In the genomic region with DNA sequence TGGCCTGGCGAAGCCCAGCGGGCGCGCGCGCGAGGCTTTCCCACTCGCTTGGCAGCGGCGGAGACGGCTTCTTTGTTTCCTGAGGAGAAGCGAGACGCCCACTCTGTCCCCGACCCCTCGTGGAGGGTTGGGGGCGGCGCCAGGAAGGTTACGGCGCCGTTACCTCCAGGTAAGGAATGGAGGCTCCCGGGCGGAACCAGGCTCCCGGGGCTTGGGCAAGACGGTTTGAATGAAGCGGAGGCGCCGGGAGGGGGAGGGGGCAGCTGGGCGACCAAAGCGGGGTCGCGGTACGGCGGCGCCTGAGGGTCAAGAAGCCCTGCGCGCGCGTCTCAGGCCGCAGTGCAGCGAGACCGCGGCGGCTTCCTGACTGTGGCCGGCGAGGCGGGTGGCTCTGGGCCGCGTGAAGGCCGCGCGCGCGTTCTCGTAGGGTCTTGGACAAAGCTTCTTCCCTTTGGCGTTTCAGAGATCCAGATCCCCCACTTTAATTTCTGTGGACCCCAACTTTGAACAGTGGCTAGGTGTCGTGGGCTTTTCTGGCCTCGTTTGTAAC, we compare ENCODE assay signal across 8 mouse cellular contexts. TPM values are rescaled to one million over a fixed set of nuclear protein-coding genes. Genes with fewer than 3 reads are reported as not detected.
A peak's percentile ranks its signal among the peaks of the same experiment; 100 is the strongest.
DNase-seq lines count a peak whose midpoint lies in the region; ATAC-seq lines count a peak whose summit lies in the region.

No protein-coding gene starts in this region.

- H3K4me1 ChIP-seq in forebrain, embryonic 10.5 days, result peaks cover 28% of the 10 kb centered on the region
- H3K4me1 ChIP-seq in heart, embryonic 15.5 days (replicated peaks), result peaks cover 17% of the 10 kb centered on the region
- H3K4me1 ChIP-seq in liver, embryonic 13.5 days (replicated peaks), result peaks cover 45% of the 10 kb centered on the region
- H3K4me1 ChIP-seq in stomach, embryonic 14.5 days (ENCODE audit: control insufficient read depth, insufficient read depth, low read length), result peaks cover 6% of the 10 kb centered on the region; the same call in 1 of the 2 replicates

- ATAC-seq in heart, embryonic 15.5 days (replicated peaks; ENCODE audit: insufficient number of reproducible peaks, insufficient read depth, low FRiP score, low read depth), result peak; percentile 82
- ATAC-seq in liver, embryonic 13.5 days (ENCODE audit: low read depth), result peak; percentile 66
- ATAC-seq in stomach, embryonic 14.5 days (ENCODE audit: insufficient number of reproducible peaks, insufficient read depth, low FRiP score, low read depth), result peak; percentile 59; the same call in 1 of the 2 replicates

- H3K4me3 ChIP-seq in forebrain, embryonic 10.5 days, result peak overlapping the region; percentile 76
- peak overlapping the region; percentile 88 for H3K4me3 ChIP-seq in heart, embryonic 15.5 days
- H3K4me3 ChIP-seq in liver, embryonic 13.5 days (replicated peaks), result peak overlapping the region; percentile 92
- H3K4me3 ChIP-seq in stomach, embryonic 14.5 days (ENCODE audit: low read depth, low read length), result peak overlapping the region; percentile 65

- peak overlapping the region; percentile 99 for H3K27ac ChIP-seq in forebrain, embryonic 10.5 days
- H3K27ac ChIP-seq in heart, embryonic 15.5 days, result peak overlapping the region; percentile 98
- peak overlapping the region; percentile 89 for H3K27ac ChIP-seq in liver, embryonic 13.5 days
- peak overlapping the region; percentile 95 for H3K27ac ChIP-seq in stomach, embryonic 14.5 days (ENCODE audit: low read length)

- peaks cover 33% of the 10 kb centered on the region for H3K36me3 ChIP-seq in forebrain, embryonic 10.5 days (replicated peaks)
- H3K36me3 ChIP-seq in heart, embryonic 15.5 days, result no peaks in the 10 kb centered on the region
- H3K36me3 ChIP-seq in liver, embryonic 13.5 days, result peaks cover 8% of the 10 kb centered on the region
- no peaks in the 10 kb centered on the region for H3K36me3 ChIP-seq in stomach, embryonic 14.5 days (ENCODE audit: control insufficient read depth, insufficient read depth, low read length)

- H3K4me2 ChIP-seq in heart, embryonic 15.5 days, result peak overlapping the region; percentile 62
- peak overlapping the region; percentile 85 for H3K4me2 ChIP-seq in liver, embryonic 13.5 days
- H3K4me2 ChIP-seq in stomach, embryonic 14.5 days (replicated peaks; ENCODE audit: low read depth, low read length), result peak overlapping the region; percentile 50; the same call in 1 of the 2 replicates

- peak overlapping the region; percentile 90 for H3K9ac ChIP-seq in heart, embryonic 15.5 days
- H3K9ac ChIP-seq in liver, embryonic 13.5 days, result peak overlapping the region; percentile 94
- peak overlapping the region; percentile 45 for H3K9ac ChIP-seq in stomach, embryonic 14.5 days (replicated peaks; ENCODE audit: low read depth, low read length)

- WGBS in forebrain, embryonic 10.5 days, result under 1% methylated on average over 57 of the region's 57 CpGs
- 0% methylated on average over 46 of the region's 57 CpGs for WGBS in heart, embryonic 15.5 days
- under 1% methylated on average over 57 of the region's 57 CpGs for WGBS in liver, embryonic 13.5 days (ENCODE audit: insufficient replicate concordance)
- WGBS in stomach, embryonic 14.5 days, result under 1% methylated on average over 55 of the region's 57 CpGs

- no peaks in the 10 kb centered on the region for H3K27me3 ChIP-seq in forebrain, embryonic 10.5 days (ENCODE audit: poor library complexity, severe bottlenecking)
- no peaks in the 10 kb centered on the region for H3K27me3 ChIP-seq in heart, embryonic 15.5 days
- no peaks in the 10 kb centered on the region for H3K27me3 ChIP-seq in liver, embryonic 13.5 days
- H3K27me3 ChIP-seq in stomach, embryonic 14.5 days (ENCODE audit: control insufficient read depth, insufficient read depth, low read length), result no peaks in the 10 kb centered on the region

- no peaks in the 10 kb centered on the region for H3K9me3 ChIP-seq in forebrain, embryonic 10.5 days
- H3K9me3 ChIP-seq in heart, embryonic 15.5 days (replicated peaks), result no peaks in the 10 kb centered on the region
- H3K9me3 ChIP-seq in liver, embryonic 13.5 days (replicated peaks), result no peaks in the 10 kb centered on the region
- H3K9me3 ChIP-seq in stomach, embryonic 14.5 days (ENCODE audit: control insufficient read depth, low read depth, low read length), result no peaks in the 10 kb centered on the region

- peak; percentile 84 for DNase-seq in A20 (ENCODE audit: low read depth, low spot score)
- peak; percentile 41 for DNase-seq in c-Kit-negative CD71-positive TER-119-positive erythroid progenitor cells, embryonic 14.5 days (ENCODE audit: low read depth, low spot score)
- peak; percentile 89 for DNase-seq in forebrain, embryonic 10.5 days (ENCODE audit: extremely low spot score, low spot score)
- DNase-seq in kidney, postnatal 25 days, result peak; percentile 92 to 95
- peak; percentile 67 for DNase-seq in liver, embryonic 13.5 days
- DNase-seq in neural tube, embryonic 10.5 days (ENCODE audit: extremely low spot score, low spot score), result peak; percentile 95

RNA-seq across cellular contexts. Expression of gene Smarca4, which starts 0.3 kb away (rescaled TPM):
- 147 and 149 TPM in 2 replicates for polyA plus RNA-seq in forebrain, embryonic 10.5 days (2016; fragmentation: Nextera tagmentation; extraction: Ambion mirVana)
- polyA plus RNA-seq in heart, embryonic 15.5 days (2015; fragmentation: Nextera tagmentation; extraction: Ambion mirVana), result 39.6 and 57.4 TPM in 2 replicates
- 26.5 and 29.5 TPM in 2 replicates for polyA plus RNA-seq in liver, embryonic 13.5 days (2015; fragmentation: Nextera tagmentation; extraction: Ambion mirVana)
- polyA plus RNA-seq in stomach, embryonic 14.5 days (2014; fragmentation: Nextera tagmentation; extraction: Ambion mirVana), result 91.8 and 95.0 TPM in 2 replicates

RNA-seq across cellular contexts. Expression of gene Yipf2, which starts 23.7 kb away (rescaled TPM):
- 19.0 and 20.4 TPM in 2 replicates for polyA plus RNA-seq in forebrain, embryonic 10.5 days (2016; fragmentation: Nextera tagmentation; extraction: Ambion mirVana)
- 12.0 and 16.5 TPM in 2 replicates for polyA plus RNA-seq in heart, embryonic 15.5 days (2015; fragmentation: Nextera tagmentation; extraction: Ambion mirVana)
- polyA plus RNA-seq in liver, embryonic 13.5 days (2015; fragmentation: Nextera tagmentation; extraction: Ambion mirVana), result 8.8 and 10.2 TPM in 2 replicates
- 26.9 and 27.5 TPM in 2 replicates for polyA plus RNA-seq in stomach, embryonic 14.5 days (2014; fragmentation: Nextera tagmentation; extraction: Ambion mirVana)

RNA-seq across cellular contexts. Expression of gene Timm29, which starts 23.8 kb away (rescaled TPM):
- 31.4 and 32.3 TPM in 2 replicates for polyA plus RNA-seq in forebrain, embryonic 10.5 days (2016; fragmentation: Nextera tagmentation; extraction: Ambion mirVana)
- 26.1 and 29.8 TPM in 2 replicates for polyA plus RNA-seq in heart, embryonic 15.5 days (2015; fragmentation: Nextera tagmentation; extraction: Ambion mirVana)
- 17.7 and 21.5 TPM in 2 replicates for polyA plus RNA-seq in liver, embryonic 13.5 days (2015; fragmentation: Nextera tagmentation; extraction: Ambion mirVana)
- 29.4 and 33.4 TPM in 2 replicates for polyA plus RNA-seq in stomach, embryonic 14.5 days (2014; fragmentation: Nextera tagmentation; extraction: Ambion mirVana)

Comparison
In these comparisons a context has a peak if more than half of its experiments do, and no peak if none do; other contexts are left out.
1. Peak in every context shown above with its lines: DNase-seq, ATAC-seq, H3K4me3 ChIP-seq and H3K27ac ChIP-seq.
2. DNase-seq: peak in every context shown above with its lines; median percentile 95 in neural tube, embryonic 10.5 days; 94 in kidney, postnatal 25 days; 89 in forebrain, embryonic 10.5 days; 84 in A20; 67 in liver, embryonic 13.5 days; 41 in c-Kit-negative CD71-positive TER-119-positive erythroid progenitor cells, embryonic 14.5 days.